Mouse (Mus musculus) forebrain, embryonic 14.5 days (tissue): ENCODE measurements around the gene Alkbh1. TPM values are rescaled to one million over a fixed set of nuclear protein-coding genes. Genes with fewer than 3 reads are reported as not detected.

ENCODE experiments used
- ATAC-seq: fragments of 200-750 bp; cut with Nextera tagmentation; 2 replicates; pipeline ENCODE4 v1.8.0; 2017; ENCODE audit warnings: mild to moderate bottlenecking, moderate library complexity
- DNase-seq: peaks from one replicate; pipeline ENCODE4 v3.0.0-alpha.2; 2015; ENCODE audit warnings: low spot score
- H3K27ac ChIP-seq: fragments of 300-500 bp; sonication (generic); 2 replicates; pipeline ENCODE4 v1.5.1; 2014; ENCODE audit warnings: low read depth, mild to moderate bottlenecking, control low read depth, low read length, moderate library complexity
- H3K27me3 ChIP-seq: fragments of 300-500 bp; sonication (generic); replicated peaks from 2 replicates; pipeline ENCODE4 v1.6.1; 2014; ENCODE audit warnings: low read length, control low read depth, mixed read lengths; ENCODE audit not compliant: control insufficient read depth, insufficient read depth
- H3K36me3 ChIP-seq: fragments of 300-500 bp; sonication (generic); 2 replicates; pipeline ENCODE4 v1.6.1; 2014; ENCODE audit warnings: low read length, control low read depth; ENCODE audit not compliant: control insufficient read depth, insufficient read depth
- H3K4me1 ChIP-seq: fragments of 300-500 bp; sonication (generic); 2 replicates; pipeline ENCODE4 v1.6.1; 2014; ENCODE audit warnings: antibody characterized with exemption, low read length, control low read depth; ENCODE audit not compliant: control insufficient read depth, insufficient read depth
- H3K4me2 ChIP-seq: fragments of 300-500 bp; sonication (generic); 2 replicates; pipeline ENCODE4 v1.6.1; 2014; ENCODE audit warnings: mild to moderate bottlenecking, control low read depth, low read length
- H3K4me3 ChIP-seq: fragments of 300-500 bp; sonication (generic); 2 replicates; pipeline ENCODE4 v1.5.1; 2014; ENCODE audit warnings: low read depth, low read length, control low read depth
- H3K9ac ChIP-seq: fragments of 300-500 bp; sonication (generic); 2 replicates; pipeline ENCODE4 v1.6.1; 2014; ENCODE audit warnings: mild to moderate bottlenecking, low read length, control low read depth, moderate library complexity
- H3K9me3 ChIP-seq: fragments of 300-500 bp; sonication (generic); replicated peaks from 2 replicates; pipeline ENCODE4 v1.6.1; 2016; ENCODE audit warnings: low read length, control low read depth, mixed read lengths; ENCODE audit not compliant: control insufficient read depth
- WGBS: fragments of 180-500 bp; shearing (Covaris S2); extraction: QIAGEN DNeasy Blood & Tissue Kit; methylation state at CpG from one replicate; pipeline ENCODE4 v1.1.7; 2014; 5-methylcytosine and 5-hydroxymethylcytosine counted together
- microRNA-seq: library from miRNA; unstranded; fragments of <30 nt; microRNA quantifications from one replicate; pipeline ENCODE4, GENCODE M21; 2016
- polyA plus RNA-seq: library from polyadenylated mRNA; unstranded; fragments of >200 nt; fragmentation: Nextera tagmentation; extraction: Ambion mirVana; gene quantifications from 2 replicates; pipeline ENCODE4 v1.2.1, GENCODE M21; 2014

Alkbh1 gene
- polyA plus RNA-seq, 1 experiment from 2014 or later, result 25.9 TPM

GRCm38 (mm10) chr12:87379496-87379895 is 64.3 kb downstream of the Alkbh1 start:
- Histone ChIP-seq H3K4me2 (no peak overlapping the region), H3K36me3 (no peaks in the 10 kb centered on the region), H3K4me1 (no peaks in the 10 kb centered on the region), H3K27me3 (no peaks in the 10 kb centered on the region), H3K9me3 (no peaks in the 10 kb centered on the region), H3K27ac (no peak overlapping the region), H3K4me3 (no peak overlapping the region), H3K9ac (no peak overlapping the region)
- ATAC-seq, result no peak
- no peak for DNase-seq
- 74% methylated on average over 2 of the region's 2 CpGs for WGBS

Small RNA genes within 50 kb of the gene (microRNA-seq; reads per million reads assigned to microRNA genes)
- 31.8 reads per million, percentile 43 among the genes with 10 or more reads in this experiment for gene Mir3068

Other genes starting within 250 kb of the Alkbh1 start
- gene Samd15, start 244.3 kb downstream of the Alkbh1 start, polyA plus RNA-seq, result 1.3 and 1.6 TPM in 2 replicates
- 3.8 and 4.9 TPM in 2 replicates for gene Tmed8, start 243.6 kb downstream of the Alkbh1 start, polyA plus RNA-seq
- gene Noxred1, start 205.3 kb downstream of the Alkbh1 start, polyA plus RNA-seq, result 0.72 and 1.2 TPM in 2 replicates
- 78.2 and 87.1 TPM in 2 replicates for gene Vipas39, start 177.8 kb downstream of the Alkbh1 start, polyA plus RNA-seq
- gene Ahsa1, start 177.5 kb downstream of the Alkbh1 start, polyA plus RNA-seq, result 179 and 202 TPM in 2 replicates
- 0.83 and 0.93 TPM in 2 replicates for gene Ism2, start 144.3 kb downstream of the Alkbh1 start, polyA plus RNA-seq
- gene Sptlc2, start 55.7 kb downstream of the Alkbh1 start, polyA plus RNA-seq, result 51.8 and 65.8 TPM in 2 replicates
- 229 and 292 TPM in 2 replicates for gene Slirp, start 121 bp downstream of the Alkbh1 start, polyA plus RNA-seq
- gene Snw1, start 28.3 kb upstream of the Alkbh1 start, polyA plus RNA-seq, result 138 and 145 TPM in 2 replicates
- gene Gm5788, start 50.7 kb upstream of the Alkbh1 start, polyA plus RNA-seq, result not detected in 2 replicates
- gene Gm8300, start 70.3 kb upstream of the Alkbh1 start, polyA plus RNA-seq, result not detected in 2 replicates
- gene Oog1, start 158.7 kb upstream of the Alkbh1 start, polyA plus RNA-seq, result not detected in 2 replicates
- gene Gm4027, start 174.9 kb upstream of the Alkbh1 start, polyA plus RNA-seq, result not detected in 2 replicates
- not detected in 2 replicates for gene Gm16381, start 200.6 kb upstream of the Alkbh1 start, polyA plus RNA-seq